Mouse (Mus musculus) limb, embryonic 14.5 days (tissue): ENCODE data around the gene Samd10. TPM values are rescaled to one million over a fixed set of nuclear protein-coding genes. Genes with fewer than 3 reads are reported as not detected.

Source experiments
- ATAC-seq: fragments of 200-750 bp; cut with Nextera tagmentation; 2 replicates; pipeline ENCODE4 v1.8.0; 2017; ENCODE audit warnings: low read depth, moderate number of reproducible peaks, moderate TSS enrichment; ENCODE audit not compliant: low FRiP score
- DNase-seq: peaks from one replicate; pipeline ENCODE4 v3.0.0-alpha.2; 2015; ENCODE audit warnings: low spot score
- H3K27ac ChIP-seq: fragments of 300-500 bp; sonication (generic); replicated peaks from 2 replicates; pipeline ENCODE4 v1.5.1; 2014; ENCODE audit warnings: low read depth, mild to moderate bottlenecking, low read length, moderate library complexity, mixed read lengths
- H3K27me3 ChIP-seq: fragments of 300-500 bp; sonication (generic); 2 replicates; pipeline ENCODE4 v1.6.1; 2014; ENCODE audit warnings: low read length, mixed read lengths; ENCODE audit not compliant: control insufficient read depth, insufficient read depth
- H3K36me3 ChIP-seq: fragments of 300-500 bp; sonication (generic); 2 replicates; pipeline ENCODE4 v1.6.1; 2014; ENCODE audit warnings: mild to moderate bottlenecking, low read length, moderate library complexity, mixed read lengths; ENCODE audit not compliant: control insufficient read depth, insufficient read depth
- H3K4me1 ChIP-seq: fragments of 300-500 bp; sonication (generic); 2 replicates; pipeline ENCODE4 v1.6.1; 2014; ENCODE audit warnings: antibody characterized with exemption, low read length, mixed read lengths; ENCODE audit not compliant: control insufficient read depth, insufficient read depth
- H3K4me2 ChIP-seq: fragments of 300-500 bp; sonication (generic); replicated peaks from 2 replicates; pipeline ENCODE4 v1.6.1; 2014; ENCODE audit warnings: low read depth, mild to moderate bottlenecking, low read length, moderate library complexity; ENCODE audit not compliant: severe bottlenecking
- H3K4me3 ChIP-seq: fragments of 300-500 bp; sonication (generic); replicated peaks from 2 replicates; pipeline ENCODE4 v1.5.1; 2014; ENCODE audit warnings: low read length
- H3K9ac ChIP-seq: fragments of 300-500 bp; sonication (generic); 2 replicates; pipeline ENCODE4 v1.6.1; 2014; ENCODE audit warnings: mild to moderate bottlenecking, low read depth, low read length, moderate library complexity; ENCODE audit not compliant: severe bottlenecking
- H3K9me3 ChIP-seq: fragments of 300-500 bp; sonication (generic); 2 replicates; pipeline ENCODE4 v1.6.1; 2016; ENCODE audit warnings: low read length; ENCODE audit not compliant: control insufficient read depth
- POLR2A ChIP-seq: fragments of 200-500 bp; IDR thresholded peaks from 2 replicates; pipeline ENCODE4 v1.8.0; 2012; ENCODE audit warnings: inconsistent platforms, mild to moderate bottlenecking, moderate library complexity, borderline replicate concordance; ENCODE audit not compliant: insufficient read depth, insufficient read length; ENCODE audit errors: extremely low read depth
- WGBS: fragments of 180-500 bp; shearing (Covaris S2); extraction: QIAGEN DNeasy Blood & Tissue Kit; methylation state at CpG from one replicate; pipeline ENCODE4 v1.1.7; 2014; 5-methylcytosine and 5-hydroxymethylcytosine counted together
- polyA plus RNA-seq, 2 experiments: library from polyadenylated mRNA; depleted of rRNA in 1 of 2; stranded (reverse) in 1 of 2; unstranded in 1 of 2; fragments of >200 nt; fragmentation: Nextera tagmentation in 1 of 2; extraction: Ambion mirVana in 1 of 2; gene quantifications; 2 replicates each; pipeline versions ENCODE4 v1.2.1 to v1.2.3; 2012 to 2014

The Samd10 gene
- polyA plus RNA-seq, 2 experiments = 9.2 to 10.2 TPM

GRCm38 (mm10) chr2:181578790-181579618 lies 20.0 kb downstream of the Samd10 start:
- H3K4me1 ChIP-seq = peaks cover 4% of the 10 kb centered on the region; the same call in 1 of the 2 replicates
- DNase-seq = no peak

DNA sequence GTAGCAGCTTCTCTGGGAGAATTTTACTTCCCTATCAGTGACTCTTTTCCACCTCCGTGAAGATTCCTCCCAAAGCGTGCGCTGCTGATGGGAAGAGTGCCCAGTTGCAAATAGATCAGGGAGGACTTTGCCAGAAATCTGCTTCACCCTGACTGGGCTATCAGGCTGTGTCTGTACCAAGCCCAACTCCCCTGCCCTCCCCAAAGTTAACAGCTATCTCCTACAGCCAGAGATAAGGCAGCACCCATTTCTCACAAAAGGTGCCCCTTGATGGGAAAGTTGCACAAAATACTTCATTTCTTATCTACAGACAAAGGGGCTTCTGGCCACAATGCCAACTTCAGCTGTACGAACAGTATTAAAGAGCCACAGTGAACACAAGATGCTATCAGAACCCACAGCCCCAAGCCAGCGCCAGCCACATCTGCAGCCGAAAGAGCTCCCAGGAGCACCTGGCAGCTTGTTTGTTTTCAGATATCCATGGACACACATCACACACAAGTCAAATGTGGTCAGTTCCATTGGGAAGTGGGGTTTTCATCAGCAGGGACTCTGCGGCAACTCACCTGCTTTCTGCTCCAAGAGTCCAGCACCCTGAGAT lies 20.9 kb downstream of the Samd10 start:
- DNase-seq (no peak), ATAC-seq (no peak)
- Histone ChIP-seq H3K4me2 (no peak overlapping the region), H3K27ac (no peak overlapping the region), H3K27me3 (no peaks in the 10 kb centered on the region), H3K9ac (no peak overlapping the region; the same call in 1 of the 2 replicates), H3K9me3 (no peaks in the 10 kb centered on the region), H3K36me3 (peaks cover 12% of the 10 kb centered on the region), H3K4me1 (peaks cover 4% of the 10 kb centered on the region; the same call in 1 of the 2 replicates), H3K4me3 (no peak overlapping the region)
- no peak for TF ChIP-seq POLR2A
- 87% methylated on average over 7 of the region's 7 CpGs for WGBS

More at GRCm38 (mm10) chr2:181578790-181579618, 20.0 kb downstream of the Samd10 start:
- ATAC-seq = no peak
- Histone ChIP-seq H3K27me3 (no peaks in the 10 kb centered on the region), H3K4me3 (no peak overlapping the region), H3K27ac (no peak overlapping the region), H3K36me3 (peaks cover 17% of the 10 kb centered on the region), H3K9ac (no peak overlapping the region), H3K9me3 (no peaks in the 10 kb centered on the region), H3K4me2 (no peak overlapping the region)
- TF ChIP-seq POLR2A = no peak
- 76% methylated on average over 5 of the region's 5 CpGs for WGBS

DNA sequence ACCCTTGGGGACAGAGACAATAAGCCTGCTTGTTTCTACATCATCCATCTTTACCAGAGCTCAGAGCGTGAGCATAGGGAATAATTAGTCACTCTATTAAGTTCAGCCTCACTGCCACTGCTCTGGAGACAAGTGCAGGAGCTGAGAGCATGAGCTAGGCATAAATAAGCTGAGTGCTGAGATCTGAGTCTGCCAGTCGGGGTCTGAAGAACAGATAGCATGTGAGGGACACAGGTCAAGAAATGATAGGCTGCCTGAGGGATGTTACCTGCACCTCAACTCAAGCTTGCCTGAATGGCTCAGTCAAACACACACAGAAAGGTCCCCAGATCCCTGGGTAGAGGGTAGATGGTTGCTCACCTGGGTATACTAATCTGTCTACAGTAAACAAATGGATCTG lies 21.9 kb downstream of the Samd10 start:
- no peak for DNase-seq

DNA sequence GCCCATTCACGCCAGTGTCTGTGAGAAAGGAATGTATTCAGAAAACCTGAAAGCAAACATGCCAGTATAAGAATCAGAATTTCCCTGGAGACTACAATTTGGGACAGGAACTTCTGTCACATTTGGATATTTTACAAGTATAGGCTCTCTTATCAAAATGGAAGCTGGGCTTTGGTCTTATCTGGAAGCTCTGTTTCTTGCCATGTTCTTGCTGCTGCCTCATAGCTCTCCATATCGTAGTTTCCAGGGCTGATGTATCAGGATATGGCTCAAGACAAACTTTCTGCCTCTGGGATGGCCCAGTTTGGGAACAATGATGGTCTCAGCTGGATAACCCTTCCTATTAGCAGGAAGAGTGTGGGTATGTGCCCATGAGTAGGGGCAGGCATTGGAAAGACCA lies 22.4 kb downstream of the Samd10 start:
- TF ChIP-seq POLR2A = no peak
- Histone ChIP-seq H3K27me3 (no peaks in the 10 kb centered on the region), H3K36me3 (peaks cover 21% of the 10 kb centered on the region), H3K9ac (no peak overlapping the region), H3K9me3 (no peaks in the 10 kb centered on the region), H3K4me1 (peaks cover 4% of the 10 kb centered on the region; the same call in 1 of the 2 replicates), H3K4me3 (no peak overlapping the region), H3K27ac (no peak overlapping the region), H3K4me2 (no peak overlapping the region)
- no peak for DNase-seq
- no peak for ATAC-seq
- 96% methylated on average over 2 of the region's 2 CpGs for WGBS

More for the DNA sequence above, 21.9 kb downstream of the Samd10 start:
- H3K4me3 ChIP-seq = no peak overlapping the region
- peaks cover 4% of the 10 kb centered on the region; the same call in 1 of the 2 replicates for H3K4me1 ChIP-seq
- no peak for ATAC-seq
- H3K4me2 ChIP-seq = no peak overlapping the region
- H3K9me3 ChIP-seq = no peaks in the 10 kb centered on the region
- no peak overlapping the region for H3K27ac ChIP-seq
- no peak for TF ChIP-seq POLR2A
- WGBS = 82% methylated on average over 2 of the region's 2 CpGs
- no peak overlapping the region for H3K9ac ChIP-seq
- no peaks in the 10 kb centered on the region for H3K27me3 ChIP-seq
- peaks cover 17% of the 10 kb centered on the region for H3K36me3 ChIP-seq

DNA sequence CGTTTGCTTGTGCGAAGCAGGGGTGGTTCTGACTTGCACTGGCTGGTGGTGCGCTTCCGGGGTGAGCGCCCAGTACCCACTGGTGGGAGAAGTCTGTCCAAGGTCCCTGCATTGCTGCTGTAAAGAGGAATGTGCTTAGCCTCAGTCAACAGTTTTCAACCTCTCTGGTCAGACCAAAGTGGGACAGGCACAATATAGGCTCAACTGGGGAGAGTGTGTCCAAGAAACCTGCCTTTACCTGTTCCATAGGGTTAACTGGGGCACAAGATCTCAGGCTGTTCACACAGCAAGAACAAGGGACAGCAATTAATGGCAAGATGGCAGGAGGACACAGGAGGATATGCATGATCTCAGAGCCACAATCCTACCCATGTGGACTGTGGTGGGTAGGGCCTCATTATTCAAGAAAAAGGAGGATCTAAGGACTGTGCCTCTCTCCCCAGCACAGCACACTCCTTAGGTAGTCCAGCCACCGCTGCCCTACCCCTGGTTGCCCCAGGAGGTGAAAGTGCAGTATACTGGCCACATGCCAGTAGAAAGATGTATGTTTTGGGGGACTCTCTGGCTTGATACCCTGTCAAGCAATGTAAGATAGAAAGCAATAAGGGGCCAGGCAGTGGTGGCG lies 24.0 kb downstream of the Samd10 start:
- no peak for TF ChIP-seq POLR2A
- Histone ChIP-seq H3K4me2 (no peak overlapping the region), H3K9ac (no peak overlapping the region), H3K4me1 (no peaks in the 10 kb centered on the region), H3K4me3 (no peak overlapping the region), H3K27me3 (no peaks in the 10 kb centered on the region), H3K9me3 (no peaks in the 10 kb centered on the region), H3K27ac (no peak overlapping the region), H3K36me3 (peaks cover 21% of the 10 kb centered on the region)
- DNase-seq (no peak), ATAC-seq (no peak)
- WGBS = 93% methylated on average over 7 of the region's 7 CpGs
